Mouse (Mus musculus) stomach, embryonic 14.5 days (tissue): ENCODE data around the gene Gbp3. TPM values are rescaled to one million over a fixed set of nuclear protein-coding genes. Genes with fewer than 3 reads are reported as not detected.
"Not testable (repeated sequence)": the region's sequence is repeated elsewhere in the genome, so short reads cannot be mapped to it uniquely, and the experiment has no call there.

ENCODE experiments used
- ATAC-seq: fragments of 200-750 bp; cut with Nextera tagmentation; 2 replicates; pipeline ENCODE4 v1.8.0; 2017; ENCODE audit warnings: low read depth, moderate TSS enrichment; ENCODE audit not compliant: insufficient number of reproducible peaks, insufficient read depth, low FRiP score
- H3K27ac ChIP-seq: fragments of 300-500 bp; sonication (generic); 2 replicates; pipeline ENCODE4 v1.5.1; 2014; ENCODE audit warnings: mild to moderate bottlenecking, low read length, moderate library complexity, mixed read lengths
- H3K27me3 ChIP-seq: fragments of 300-500 bp; sonication (generic); 2 replicates; pipeline ENCODE4 v1.6.1; 2014; ENCODE audit warnings: low read length, control low read depth, mixed read lengths; ENCODE audit not compliant: control insufficient read depth, insufficient read depth
- H3K36me3 ChIP-seq: fragments of 300-500 bp; sonication (generic); 2 replicates; pipeline ENCODE4 v1.6.1; 2014; ENCODE audit warnings: mild to moderate bottlenecking, control low read depth, low read length, moderate library complexity, mixed read lengths; ENCODE audit not compliant: control insufficient read depth, insufficient read depth
- H3K4me1 ChIP-seq: fragments of 300-500 bp; sonication (generic); 2 replicates; pipeline ENCODE4 v1.6.1; 2014; ENCODE audit warnings: low read length, control low read depth, mixed read lengths; ENCODE audit not compliant: control insufficient read depth, insufficient read depth
- H3K4me2 ChIP-seq: fragments of 300-500 bp; sonication (generic); replicated peaks from 2 replicates; pipeline ENCODE4 v1.6.1; 2014; ENCODE audit warnings: low read depth, low read length, control low read depth
- H3K4me3 ChIP-seq: fragments of 300-500 bp; sonication (generic); 2 replicates; pipeline ENCODE4 v1.5.1; 2014; ENCODE audit warnings: low read depth, low read length, control low read depth
- H3K9ac ChIP-seq: fragments of 300-500 bp; sonication (generic); replicated peaks from 2 replicates; pipeline ENCODE4 v1.6.1; 2014; ENCODE audit warnings: low read depth, mild to moderate bottlenecking, control low read depth, low read length, moderate library complexity, mixed read lengths
- H3K9me3 ChIP-seq: fragments of 300-500 bp; sonication (generic); 2 replicates; pipeline ENCODE4 v1.6.1; 2016; ENCODE audit warnings: low read depth, low read length, control low read depth; ENCODE audit not compliant: control insufficient read depth
- WGBS: fragments of 180-500 bp; shearing (Covaris S2); extraction: QIAGEN DNeasy Blood & Tissue Kit; methylation state at CpG from one replicate; pipeline ENCODE4 v1.1.7; 2014; 5-methylcytosine and 5-hydroxymethylcytosine counted together
- polyA plus RNA-seq: library from polyadenylated mRNA; unstranded; fragments of >200 nt; fragmentation: Nextera tagmentation; extraction: Ambion mirVana; gene quantifications from 2 replicates; pipeline ENCODE4 v1.2.1, GENCODE M21; 2014

The Gbp3 gene
- polyA plus RNA-seq, 1 experiment from 2014 or later, result 1.7 TPM

GRCm38 (mm10) chr3:142542776-142543175, 17.1 kb upstream of the Gbp3 start:
- not testable (repeated sequence) for H3K9me3 ChIP-seq, H3K27ac ChIP-seq, H3K9ac ChIP-seq, H3K4me3 ChIP-seq, H3K4me2 ChIP-seq, H3K4me1 ChIP-seq, ATAC-seq, H3K27me3 ChIP-seq, H3K36me3 ChIP-seq
- 83% methylated on average over 12 of the region's 12 CpGs for WGBS

- H3K27me3 ChIP-seq, result no peaks in the 10 kb centered on the region
- no peak overlapping the region for H3K27ac ChIP-seq
- H3K4me3 ChIP-seq, result no peak overlapping the region
- ATAC-seq, result no peak
- no peaks in the 10 kb centered on the region for H3K9me3 ChIP-seq
- no peaks in the 10 kb centered on the region for H3K36me3 ChIP-seq
- 83% methylated on average over 3 of the region's 3 CpGs for WGBS
- no peaks in the 10 kb centered on the region for H3K4me1 ChIP-seq
- H3K4me2 ChIP-seq, result no peak overlapping the region
- no peak overlapping the region for H3K9ac ChIP-seq
These were observed 13.1 kb upstream of the Gbp3 start for GRCm38 (mm10) chr3:142546690-142547089.

GRCm38 (mm10) chr3:142550052-142550676, 9.7 kb upstream of the Gbp3 start:
- H3K4me3 ChIP-seq, result no peak overlapping the region
- no peaks in the 10 kb centered on the region for H3K36me3 ChIP-seq
- H3K9ac ChIP-seq, result no peak overlapping the region
- H3K9me3 ChIP-seq, result no peaks in the 10 kb centered on the region
- H3K27me3 ChIP-seq, result no peaks in the 10 kb centered on the region
- 87% methylated on average over 3 of the region's 3 CpGs for WGBS
- H3K4me2 ChIP-seq, result no peak overlapping the region
- no peak overlapping the region for H3K27ac ChIP-seq
- H3K4me1 ChIP-seq, result no peaks in the 10 kb centered on the region
- ATAC-seq, result no peak

GRCm38 (mm10) chr3:142554601-142555000, 5.2 kb upstream of the Gbp3 start:
- WGBS, result 73% methylated on average over 1 of the region's 1 CpGs
- H3K27me3 ChIP-seq, result no peaks in the 10 kb centered on the region
- H3K36me3 ChIP-seq, result no peaks in the 10 kb centered on the region
- 0 out of 2 replicates have a peak, but pooled peaks cover under 1% of the 10 kb centered on the region for H3K4me1 ChIP-seq
- H3K4me2 ChIP-seq, result no peak overlapping the region
- H3K9ac ChIP-seq, result no peak overlapping the region
- ATAC-seq, result no peak
- no peak overlapping the region for H3K27ac ChIP-seq
- no peak overlapping the region for H3K4me3 ChIP-seq
- H3K9me3 ChIP-seq, result no peaks in the 10 kb centered on the region

- Histone ChIP-seq H3K27ac (no peak overlapping the region), H3K4me1 (0 out of 2 replicates have a peak, but pooled peaks cover 6% of the 10 kb centered on the region), H3K27me3 (no peaks in the 10 kb centered on the region), H3K9ac (no peak overlapping the region), H3K36me3 (no peaks in the 10 kb centered on the region), H3K9me3 (no peaks in the 10 kb centered on the region), H3K4me3 (no peak overlapping the region), H3K4me2 (no peak overlapping the region)
- ATAC-seq, result no peak
- 85% methylated on average over 11 of the region's 11 CpGs for WGBS
These were observed 4.2 kb upstream of the Gbp3 start for GRCm38 (mm10) chr3:142555623-142556022.

- no peaks in the 10 kb centered on the region for H3K9me3 ChIP-seq
These were observed 596 bp downstream of the Gbp3 start for GRCm38 (mm10) chr3:142560296-142560948.

GRCm38 (mm10) chr3:142561045-142561646, 1.3 kb downstream of the Gbp3 start:
- ATAC-seq, result 0 out of 2 replicates have a peak, but pooled peaks have one; percentile 10
- no peaks in the 10 kb centered on the region for H3K36me3 ChIP-seq

More at GRCm38 (mm10) chr3:142560296-142560948, 596 bp downstream of the Gbp3 start:
- no peaks in the 10 kb centered on the region for H3K27me3 ChIP-seq
- H3K4me2 ChIP-seq, result peak overlapping the region; percentile 51
- no peak overlapping the region for H3K9ac ChIP-seq
- ATAC-seq, result peak; percentile 65; the same call in 1 of the 2 replicates
- H3K27ac ChIP-seq, result no peak overlapping the region; the same call in 1 of the 2 replicates
- 14% methylated on average over 12 of the region's 12 CpGs for WGBS
- H3K4me3 ChIP-seq, result peak overlapping the region; percentile 29
- 0 out of 2 replicates have a peak, but pooled peaks cover 6% of the 10 kb centered on the region for H3K4me1 ChIP-seq
- H3K36me3 ChIP-seq, result no peaks in the 10 kb centered on the region

GRCm38 (mm10) chr3:142561666-142562065, 1.8 kb downstream of the Gbp3 start:
- Histone ChIP-seq H3K9me3 (no peaks in the 10 kb centered on the region), H3K4me1 (0 out of 2 replicates have a peak, but pooled peaks cover 6% of the 10 kb centered on the region), H3K36me3 (no peaks in the 10 kb centered on the region), H3K4me2 (no peak overlapping the region), H3K27ac (no peak overlapping the region), H3K27me3 (no peaks in the 10 kb centered on the region), H3K4me3 (no peak overlapping the region), H3K9ac (no peak overlapping the region)
- ATAC-seq, result no peak
- WGBS, result 80% methylated on average over 7 of the region's 7 CpGs

More at GRCm38 (mm10) chr3:142561045-142561646, 1.3 kb downstream of the Gbp3 start:
- Histone ChIP-seq H3K27ac (no peak overlapping the region), H3K4me1 (0 out of 2 replicates have a peak, but pooled peaks cover 6% of the 10 kb centered on the region), H3K27me3 (no peaks in the 10 kb centered on the region), H3K4me3 (no peak overlapping the region), H3K4me2 (no peak overlapping the region), H3K9me3 (no peaks in the 10 kb centered on the region), H3K9ac (no peak overlapping the region)
- WGBS, result 87% methylated on average over 14 of the region's 14 CpGs
